Mouse (Mus musculus) kidney, adult 2 months (tissue): ENCODE data around the gene Pik3cd.

Experiments used
- CTCF ChIP-seq: fragments of 200-500 bp; conservative IDR thresholded peaks from 2 replicates; pipeline ENCODE4 v1.5.1; 2011; ENCODE audit warnings: low read depth, mild to moderate bottlenecking, control low read depth, low read length, moderate library complexity, mixed read lengths; ENCODE audit not compliant: insufficient read depth, insufficient read length
- POLR2A ChIP-seq: fragments of 200-500 bp; IDR thresholded peaks from one replicate; pipeline ENCODE4 v1.6.1; 2011; ENCODE audit warnings: low read depth, low read length, control low read depth

DNA sequence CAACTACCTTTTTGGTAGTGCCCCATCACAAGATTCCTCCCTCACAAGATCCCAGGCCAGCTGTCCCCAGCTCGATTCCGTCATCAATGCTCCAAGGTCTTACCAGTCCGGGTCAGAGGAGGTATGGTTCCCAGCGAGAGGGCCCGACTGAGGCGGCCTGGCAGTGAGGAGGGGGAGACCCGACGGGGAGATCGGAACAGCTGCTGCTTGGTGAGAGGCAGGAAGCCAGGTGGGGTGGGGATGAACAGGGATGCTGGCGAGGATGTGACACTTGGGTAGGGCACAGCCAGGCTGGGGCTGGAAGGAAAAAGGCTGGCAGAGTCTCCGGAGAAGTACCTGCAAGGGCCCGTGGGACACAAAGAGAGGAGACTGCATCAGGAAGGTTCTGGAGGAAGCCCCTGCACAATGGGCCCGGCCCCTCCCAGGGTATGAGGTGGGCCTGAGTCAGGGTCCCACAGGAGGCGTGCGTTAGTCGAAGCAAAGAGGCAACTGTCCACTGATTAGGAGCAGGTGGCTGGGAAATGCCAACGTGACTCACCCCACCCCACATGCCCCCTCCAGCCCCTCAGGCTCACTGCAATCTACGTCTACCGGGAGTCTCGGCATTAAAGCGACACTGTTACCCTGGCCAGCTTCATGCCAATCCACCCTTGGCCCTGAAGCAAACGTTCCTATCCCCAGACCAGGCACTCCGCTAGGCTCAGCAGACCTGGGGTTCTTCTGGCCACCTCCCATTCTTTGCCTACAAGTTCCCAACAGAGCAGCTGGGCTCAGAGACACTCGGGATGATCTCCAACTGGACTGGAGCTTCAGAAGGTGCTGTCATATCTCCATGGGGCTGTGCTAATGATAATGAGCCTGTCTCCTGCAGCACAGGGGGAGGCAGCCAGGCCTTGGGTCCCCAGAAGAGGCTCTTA is 20.0 kb upstream of the Pik3cd start:
- TF ChIP-seq CTCF: no peak
- TF ChIP-seq POLR2A: no peak
